Mouse (Mus musculus) bone marrow macrophage, adult 2 months (primary cell): ENCODE measurements at regions not wholly inside any gene's neighbourhood (a gene's known extent, or its start where the extent isn't known, plus 50 kb on each side); places are given as distances from the start of the nearest gene placed in this dataset.

Experiments used
- CTCF ChIP-seq: IDR thresholded peaks from 2 replicates; pipeline ENCODE4 v1.5.1; 2012; ENCODE audit warnings: low read depth, mild to moderate bottlenecking, low read length, moderate library complexity
- POLR2A ChIP-seq: IDR thresholded peaks from 2 replicates; pipeline ENCODE4 v1.6.1; 2012; ENCODE audit warnings: mild to moderate bottlenecking, low read depth, low read length, borderline replicate concordance

DNA sequence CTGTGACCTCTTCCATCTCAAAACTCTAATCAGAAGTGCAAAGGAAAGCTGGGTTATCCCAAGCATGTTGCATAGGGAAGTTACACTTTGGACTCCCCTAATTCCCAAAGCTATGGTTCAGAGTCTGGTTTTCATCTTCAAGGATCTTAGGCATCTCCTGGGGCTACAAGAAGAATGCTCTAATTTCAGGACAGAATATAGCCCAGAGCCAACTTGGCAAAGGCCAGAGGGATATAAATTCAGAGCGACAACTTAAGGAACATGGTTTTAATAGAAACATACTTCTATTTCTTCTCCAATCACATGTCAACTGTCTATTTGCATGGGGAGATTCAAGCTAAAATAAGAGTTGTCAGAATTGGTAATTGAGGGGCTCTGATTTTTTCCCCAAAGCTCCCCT, 441.4 kb upstream of the Klf4 start:
- no peak for TF ChIP-seq CTCF
- TF ChIP-seq POLR2A = no peak
